Mouse (Mus musculus) small intestine, adult 2 months (tissue): ENCODE results near the gene Osgepl1. TPM values are rescaled to one million over a fixed set of nuclear protein-coding genes. Genes with fewer than 3 reads are reported as not detected.
"Not testable (repeated sequence)": the region's sequence is repeated elsewhere in the genome, so short reads cannot be mapped to it uniquely, and the experiment has no call there.

Experiments used
- H3K27ac ChIP-seq: fragments of 200-500 bp; 2 replicates; pipeline ENCODE4 v1.5.1; 2012; ENCODE audit warnings: low read depth, low read length, control low read depth, inconsistent platforms; ENCODE audit not compliant: insufficient read depth
- H3K27me3 ChIP-seq: fragments of 200-500 bp; 2 replicates; pipeline ENCODE4 v1.6.1; 2012; ENCODE audit warnings: mild to moderate bottlenecking, moderate library complexity, low read length, inconsistent platforms; ENCODE audit not compliant: control insufficient read depth, insufficient read depth
- H3K36me3 ChIP-seq: fragments of 200-500 bp; 2 replicates; pipeline ENCODE4 v1.6.1; 2012; ENCODE audit warnings: mild to moderate bottlenecking, low read length, control low read depth, inconsistent platforms; ENCODE audit not compliant: control insufficient read depth, insufficient read depth
- H3K4me1 ChIP-seq: fragments of 200-500 bp; 2 replicates; pipeline ENCODE4 v1.6.1; 2012; ENCODE audit warnings: low read length, inconsistent platforms, mixed read lengths; ENCODE audit not compliant: control insufficient read depth, insufficient read depth, insufficient read length
- H3K4me3 ChIP-seq: fragments of 200-500 bp; 2 replicates; pipeline ENCODE4 v1.5.1; 2012; ENCODE audit warnings: low read depth, mild to moderate bottlenecking, control low read depth, inconsistent platforms, low read length, moderate library complexity
- CTCF ChIP-seq: fragments of 200-500 bp; IDR thresholded peaks from 2 replicates; pipeline ENCODE4 v1.5.1; 2012; ENCODE audit warnings: low read depth, mild to moderate bottlenecking, control low read depth, inconsistent platforms, low read length, moderate library complexity, mixed read lengths; ENCODE audit not compliant: insufficient replicate concordance, insufficient read length; ENCODE audit errors: extremely low read depth
- POLR2A ChIP-seq: fragments of 200-500 bp; IDR thresholded peaks from 2 replicates; pipeline ENCODE4 v1.6.1; 2012; ENCODE audit warnings: low read depth, mild to moderate bottlenecking, control low read depth, inconsistent platforms, low read length, moderate library complexity
- WGBS: fragments of 180-500 bp; shearing (Covaris S2); methylation state at CpG from one replicate; pipeline ENCODE4 v1.1.7; 2018; 5-methylcytosine and 5-hydroxymethylcytosine counted together
- polyA plus RNA-seq: library from polyadenylated mRNA; depleted of rRNA; stranded (reverse); fragments of >200 nt; gene quantifications from 2 replicates; pipeline ENCODE4 v1.2.3, GENCODE M21; 2012

Osgepl1 gene
- polyA plus RNA-seq, 1 experiment, result 1.2 TPM

GRCm38 (mm10) chr1:53300506-53300905, 12.9 kb upstream of the Osgepl1 start:
- H3K27ac ChIP-seq, result no peak overlapping the region
- no peak for TF ChIP-seq POLR2A
- no peak for TF ChIP-seq CTCF
- peaks cover 6% of the 10 kb centered on the region for H3K36me3 ChIP-seq
- no peak overlapping the region for H3K4me3 ChIP-seq
- 52% methylated on average over 4 of the region's 4 CpGs for WGBS
- no peaks in the 10 kb centered on the region for H3K4me1 ChIP-seq
- no peaks in the 10 kb centered on the region for H3K27me3 ChIP-seq

- H3K4me1 ChIP-seq, result peaks cover 8% of the 10 kb centered on the region; the same call in 1 of the 2 replicates
- H3K4me3 ChIP-seq, result no peak overlapping the region
- H3K27me3 ChIP-seq, result no peaks in the 10 kb centered on the region
- TF ChIP-seq CTCF, result no peak
- TF ChIP-seq POLR2A, result no peak
- no peak overlapping the region for H3K27ac ChIP-seq
- WGBS, result 94% methylated on average over 4 of the region's 4 CpGs
- H3K36me3 ChIP-seq, result peaks cover 14% of the 10 kb centered on the region
These were observed 8.4 kb downstream of the Osgepl1 start for GRCm38 (mm10) chr1:53321662-53322344.

- H3K27ac ChIP-seq, result no peak overlapping the region
- peaks cover 12% of the 10 kb centered on the region for H3K36me3 ChIP-seq
- peaks cover 8% of the 10 kb centered on the region; the same call in 1 of the 2 replicates for H3K4me1 ChIP-seq
- WGBS, result 62% methylated on average over 5 of the region's 5 CpGs
- TF ChIP-seq POLR2A (no peak), CTCF (no peak)
- H3K4me3 ChIP-seq, result no peak overlapping the region
- no peaks in the 10 kb centered on the region for H3K27me3 ChIP-seq
These were observed 9.8 kb downstream of the Osgepl1 start for GRCm38 (mm10) chr1:53323254-53323653.

GRCm38 (mm10) chr1:53324277-53324676, 10.9 kb downstream of the Osgepl1 start:
- WGBS, result 46% methylated on average over 1 of the region's 1 CpGs
- peaks cover 8% of the 10 kb centered on the region for H3K36me3 ChIP-seq
- peaks cover 8% of the 10 kb centered on the region; the same call in 1 of the 2 replicates for H3K4me1 ChIP-seq
- no peak for TF ChIP-seq POLR2A
- H3K4me3 ChIP-seq, result no peak overlapping the region
- no peaks in the 10 kb centered on the region for H3K27me3 ChIP-seq
- no peak overlapping the region for H3K27ac ChIP-seq

- Histone ChIP-seq H3K4me1 (peaks cover 8% of the 10 kb centered on the region; the same call in 1 of the 2 replicates), H3K4me3 (no peak overlapping the region), H3K36me3 (peaks cover 8% of the 10 kb centered on the region), H3K27ac (no peak overlapping the region), H3K27me3 (no peaks in the 10 kb centered on the region)
- no peak for TF ChIP-seq CTCF
- TF ChIP-seq POLR2A, result no peak
- WGBS, result 54% methylated on average over 5 of the region's 5 CpGs
These were observed 11.5 kb downstream of the Osgepl1 start for GRCm38 (mm10) chr1:53324827-53325494.

- not testable (repeated sequence) for H3K27ac ChIP-seq, H3K4me3 ChIP-seq, H3K4me1 ChIP-seq, H3K36me3 ChIP-seq, H3K27me3 ChIP-seq
- WGBS, result 59% methylated on average over 5 of the region's 5 CpGs
These were observed 20.1 kb downstream of the Osgepl1 start for GRCm38 (mm10) chr1:53333527-53333926.

- Histone ChIP-seq H3K27me3 (no peaks in the 10 kb centered on the region), H3K36me3 (no peaks in the 10 kb centered on the region), H3K4me1 (no peaks in the 10 kb centered on the region), H3K27ac (no peak overlapping the region), H3K4me3 (no peak overlapping the region)
- TF ChIP-seq CTCF (no peak), POLR2A (no peak)
These were observed 22.0 kb downstream of the Osgepl1 start for GRCm38 (mm10) chr1:53335465-53335864.

GRCm38 (mm10) chr1:53337403-53337802, 24.0 kb downstream of the Osgepl1 start:
- not testable (repeated sequence) for H3K4me3 ChIP-seq, H3K27me3 ChIP-seq
- WGBS, result 70% methylated on average over 2 of the region's 2 CpGs

More at GRCm38 (mm10) chr1:53337403-53337802, 24.0 kb downstream of the Osgepl1 start:
- H3K4me1 ChIP-seq, H3K27ac ChIP-seq, H3K36me3 ChIP-seq: not testable (repeated sequence)
